Mouse (Mus musculus) bone marrow macrophage, adult 2 months (primary cell): ENCODE measurements around the gene Lipe. TPM values are rescaled to one million over a fixed set of nuclear protein-coding genes. Genes with fewer than 3 reads are reported as not detected.
"Not testable (repeated sequence)": the region's sequence is repeated elsewhere in the genome, so short reads cannot be mapped to it uniquely, and the experiment has no call there.

Experiments used
- H3K27ac ChIP-seq: 2 replicates; pipeline ENCODE4 v1.5.1; 2012; ENCODE audit warnings: low read depth, low read length; ENCODE audit not compliant: insufficient read depth
- H3K4me1 ChIP-seq: 2 replicates; pipeline ENCODE4 v1.6.1; 2012; ENCODE audit warnings: low read length; ENCODE audit not compliant: control insufficient read depth, insufficient read depth
- H3K4me3 ChIP-seq: 2 replicates; pipeline ENCODE4 v1.5.1; 2012; ENCODE audit warnings: mild to moderate bottlenecking, low read length, moderate library complexity; ENCODE audit not compliant: insufficient read depth
- CTCF ChIP-seq: IDR thresholded peaks from 2 replicates; pipeline ENCODE4 v1.5.1; 2012; ENCODE audit warnings: low read depth, mild to moderate bottlenecking, low read length, moderate library complexity
- POLR2A ChIP-seq: IDR thresholded peaks from 2 replicates; pipeline ENCODE4 v1.6.1; 2012; ENCODE audit warnings: mild to moderate bottlenecking, low read depth, low read length, borderline replicate concordance
- polyA plus RNA-seq: library from polyadenylated mRNA; stranded (reverse); fragments of >200 nt; gene quantifications from 2 replicates; pipeline ENCODE4 v1.2.4, GENCODE M21; 2012; ENCODE audit not compliant: missing spikeins, insufficient read depth, insufficient read length

Gene Lipe
- polyA plus RNA-seq, 1 experiment, result 37.1 TPM

GRCm38 (mm10) chr7:25433007-25433541, 34.6 kb upstream of the Lipe start:
- Histone ChIP-seq H3K27ac (peak overlapping the region; percentile 33), H3K4me1 (peaks cover 61% of the 10 kb centered on the region), H3K4me3 (no peak overlapping the region)
- no peak for TF ChIP-seq CTCF
- TF ChIP-seq POLR2A, result no peak

- no peak overlapping the region for H3K4me3 ChIP-seq
- TF ChIP-seq POLR2A (no peak), CTCF (no peak)
- H3K4me1 ChIP-seq, result peaks cover 54% of the 10 kb centered on the region
- peak overlapping the region; percentile 14; the same call in 1 of the 2 replicates for H3K27ac ChIP-seq
Measured at GRCm38 (mm10) chr7:25432381-25432780, 33.9 kb upstream of the Lipe start.

DNA sequence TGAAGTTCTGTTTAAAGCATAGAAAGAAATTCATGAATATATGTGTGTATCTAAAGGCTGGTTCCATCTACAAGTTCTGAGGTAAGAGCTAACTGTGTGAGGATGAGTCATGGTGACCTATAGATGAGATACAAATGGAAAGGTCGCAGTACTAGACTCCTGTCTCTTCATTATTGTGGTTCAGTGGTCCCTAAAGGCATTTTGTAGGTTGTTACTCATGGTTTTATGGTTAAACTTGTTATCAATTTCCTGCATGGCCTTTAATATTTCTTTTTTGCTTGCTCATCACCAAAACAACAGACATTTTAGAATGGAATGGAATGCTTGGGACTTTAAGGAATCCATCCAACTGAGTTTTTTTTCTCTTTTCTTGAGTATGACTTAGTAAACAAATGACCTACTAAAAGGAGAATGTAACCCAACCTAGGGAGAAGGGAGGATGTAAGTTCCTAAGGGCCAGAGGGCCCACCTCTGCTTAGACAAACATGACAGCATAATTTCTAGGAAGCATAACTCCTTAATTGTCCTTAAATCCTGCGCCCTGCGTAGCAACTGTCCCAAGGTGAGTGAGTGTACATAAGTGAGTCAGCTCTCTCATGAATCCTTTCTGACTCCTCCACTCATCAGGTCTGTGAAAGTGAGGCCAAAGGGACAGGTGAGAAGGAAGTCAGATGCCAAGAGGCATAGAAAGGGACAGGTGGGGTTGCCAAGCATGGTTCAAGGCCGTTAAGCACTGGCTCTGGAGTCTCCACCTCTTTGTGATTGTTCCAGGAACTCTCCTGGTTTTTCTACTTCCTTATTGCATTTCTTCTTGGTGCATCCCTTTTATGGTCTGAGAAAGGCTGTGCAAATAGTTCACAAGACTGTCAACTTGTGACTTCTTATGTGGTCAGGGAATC, 31.6 kb upstream of the Lipe start:
- TF ChIP-seq POLR2A (no peak), CTCF (no peak)
- no peak overlapping the region for H3K27ac ChIP-seq
- H3K4me3 ChIP-seq, result no peak overlapping the region
- peaks cover 35% of the 10 kb centered on the region for H3K4me1 ChIP-seq

DNA sequence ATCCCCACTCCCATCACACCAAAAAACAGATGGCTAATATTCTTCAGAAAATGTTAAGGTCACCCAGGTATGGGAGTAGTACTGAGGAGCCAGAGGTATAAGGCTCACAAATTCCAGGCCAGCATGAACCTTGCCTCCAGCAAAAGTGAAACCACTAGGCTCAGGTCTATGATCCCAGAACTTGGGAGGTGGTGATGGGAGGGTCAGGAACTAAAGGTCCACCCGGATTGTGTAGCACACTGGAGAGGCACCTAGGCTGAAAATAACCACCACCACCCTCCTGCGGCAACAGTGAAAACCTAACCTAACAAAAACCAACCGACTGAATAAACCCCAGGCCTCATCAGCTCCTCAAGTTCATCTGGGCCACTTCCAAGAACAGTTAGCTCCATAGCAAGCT, 29.8 kb upstream of the Lipe start:
- H3K27ac ChIP-seq, result no peak overlapping the region
- no peak overlapping the region for H3K4me3 ChIP-seq
- H3K4me1 ChIP-seq, result peaks cover 18% of the 10 kb centered on the region
- TF ChIP-seq POLR2A, result no peak

GRCm38 (mm10) chr7:25427144-25427543, 28.6 kb upstream of the Lipe start:
- Histone ChIP-seq H3K4me1 (peaks cover 8% of the 10 kb centered on the region), H3K4me3 (no peak overlapping the region), H3K27ac (no peak overlapping the region)
- no peak for TF ChIP-seq POLR2A
- TF ChIP-seq CTCF, result no peak

DNA sequence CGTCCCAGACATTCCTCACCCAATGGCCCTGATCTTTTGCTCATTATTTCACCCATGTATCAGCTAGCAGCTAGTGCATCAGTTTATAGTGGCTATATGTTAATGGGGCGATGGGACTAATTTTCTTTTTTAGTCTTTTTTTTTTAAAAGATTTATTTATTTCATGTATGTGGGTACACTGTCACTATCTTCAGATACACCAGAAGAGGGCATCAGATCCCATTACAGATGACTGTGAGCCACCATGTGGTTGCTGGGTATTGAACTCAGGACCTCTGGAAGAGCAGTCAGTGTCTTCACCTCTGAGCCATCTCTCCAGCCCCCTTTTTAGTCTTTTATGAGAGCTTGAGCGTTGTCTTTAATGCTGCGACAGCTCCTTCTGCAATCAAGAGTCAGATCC, 27.9 kb upstream of the Lipe start:
- H3K4me1 ChIP-seq, H3K27ac ChIP-seq, H3K4me3 ChIP-seq: not testable (repeated sequence)

DNA sequence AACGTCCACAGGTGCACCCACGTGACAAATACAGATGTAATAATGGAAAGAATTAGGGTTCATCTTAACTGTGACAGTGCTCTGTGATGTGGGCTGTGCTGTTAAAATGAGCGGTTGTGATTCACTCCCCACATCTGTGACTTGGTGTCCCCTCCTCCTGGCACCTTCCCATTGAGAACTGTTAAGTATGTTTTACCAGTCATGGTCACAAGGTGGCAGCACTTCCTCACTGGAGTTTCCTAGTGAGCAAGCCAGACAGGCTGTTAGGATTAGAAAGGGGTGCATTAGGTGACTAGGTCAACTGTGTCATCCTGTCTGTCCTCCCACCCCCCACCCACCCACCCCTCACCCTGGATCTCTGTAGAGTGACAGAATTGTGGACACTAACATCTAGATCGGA, 25.9 kb upstream of the Lipe start:
- no peak overlapping the region for H3K27ac ChIP-seq
- H3K4me1 ChIP-seq, result no peaks in the 10 kb centered on the region
- H3K4me3 ChIP-seq, result no peak overlapping the region
- TF ChIP-seq POLR2A (no peak), CTCF (peak; percentile 45; the same call in 1 of the 2 replicates)

DNA sequence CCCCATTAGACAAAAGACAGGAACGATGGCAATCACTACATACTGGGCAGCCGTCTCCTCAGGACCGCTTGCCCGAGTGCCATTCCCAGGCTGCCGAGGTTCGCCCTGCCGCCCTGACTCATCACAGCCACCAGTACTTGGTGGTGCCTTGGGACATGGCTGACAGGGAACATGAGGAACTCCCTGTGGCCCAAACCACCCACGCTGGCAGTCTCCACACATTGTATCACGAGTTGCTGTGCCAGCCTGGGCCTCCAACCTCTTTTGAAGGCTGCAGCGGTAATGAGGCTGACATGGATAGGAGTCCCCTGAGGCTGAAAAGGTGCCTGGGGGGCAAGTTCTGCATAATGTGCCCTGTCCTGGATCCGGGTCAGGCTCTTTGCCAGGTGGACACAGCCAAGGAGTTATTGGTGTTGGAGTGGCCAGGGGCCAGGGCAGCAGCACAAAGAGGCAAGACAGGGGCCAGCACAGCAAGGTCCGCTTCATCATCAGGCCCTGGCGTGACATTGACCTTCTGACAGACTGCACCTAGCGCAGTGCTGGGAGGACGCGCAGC, 23.9 kb upstream of the Lipe start:
- no peak for TF ChIP-seq POLR2A
- no peak for TF ChIP-seq CTCF
- no peak overlapping the region for H3K27ac ChIP-seq
- no peaks in the 10 kb centered on the region for H3K4me1 ChIP-seq
- H3K4me3 ChIP-seq, result no peak overlapping the region

DNA sequence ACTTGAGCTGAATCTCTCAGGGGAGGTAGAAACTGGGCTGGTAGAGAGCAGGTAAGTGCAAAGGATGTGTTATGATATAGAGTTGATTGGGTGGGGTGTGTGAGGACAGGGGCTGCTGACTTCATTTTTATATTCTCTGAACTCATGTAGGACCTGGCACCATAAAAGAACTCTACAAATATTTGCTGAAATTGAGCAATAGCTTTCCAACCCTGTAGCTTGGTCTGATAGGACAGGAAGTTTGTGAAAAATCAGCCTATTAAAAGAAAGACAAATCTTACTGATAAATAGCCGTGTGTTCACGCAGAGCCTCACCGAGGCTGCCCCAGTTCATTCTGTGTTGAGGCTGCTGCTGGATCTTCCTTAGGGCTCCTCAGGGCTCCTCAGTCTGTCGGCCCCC, 21.4 kb upstream of the Lipe start:
- H3K4me1 ChIP-seq, result no peaks in the 10 kb centered on the region
- TF ChIP-seq POLR2A, result no peak
- no peak for TF ChIP-seq CTCF
- H3K4me3 ChIP-seq, result no peak overlapping the region
- H3K27ac ChIP-seq, result no peak overlapping the region

GRCm38 (mm10) chr7:25419536-25419935, 21.0 kb upstream of the Lipe start:
- TF ChIP-seq POLR2A, result no peak
- no peak for TF ChIP-seq CTCF
- H3K4me1 ChIP-seq, result no peaks in the 10 kb centered on the region
- no peak overlapping the region for H3K4me3 ChIP-seq
- no peak overlapping the region for H3K27ac ChIP-seq
